10 mouse cellular contexts compared by ENCODE assay signal in the genomic region with DNA sequence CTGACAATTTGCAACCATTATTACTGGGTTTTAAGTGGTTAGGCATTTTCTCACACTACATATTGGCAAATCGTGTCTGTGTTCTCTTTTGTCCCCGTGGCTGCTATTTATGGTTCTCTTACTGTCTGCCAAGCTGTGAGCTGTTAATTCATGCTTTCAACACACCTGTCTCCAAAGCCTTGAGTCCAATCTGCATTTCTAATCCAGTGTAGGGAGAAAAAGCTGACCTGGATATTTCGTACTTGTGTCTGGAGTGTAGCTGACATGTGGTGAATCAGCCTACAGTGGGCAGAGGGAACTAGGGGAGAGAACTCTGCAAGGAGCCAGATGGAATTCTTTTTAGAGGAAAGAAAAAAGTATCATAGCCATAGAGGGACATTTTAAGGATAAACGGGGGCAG. TPM values are rescaled to one million over a fixed set of nuclear protein-coding genes. Genes with fewer than 3 reads are reported as not detected.
DNase-seq lines count a peak whose midpoint lies in the region; ATAC-seq and TF ChIP-seq lines count a peak whose summit lies in the region.
"Had no signal": no experiment of that assay in that cellular context is flagged by ENCODE, and none has a peak within 500 bp of the region (broad histone marks: within the 10 kb centered on the region; RNA-seq: fewer than 3 reads in every experiment).

No protein-coding gene starts in this region.

- H3K9me3 ChIP-seq in midbrain, embryonic 11.5 days (ENCODE audit: control insufficient read depth, low read length), result no peaks in the 10 kb centered on the region
- H3K9me3 ChIP-seq in midbrain, embryonic 10.5 days (replicated peaks), result no peaks in the 10 kb centered on the region
- no peaks in the 10 kb centered on the region for H3K9me3 ChIP-seq in heart, embryonic 14.5 days (ENCODE audit: control insufficient read depth, low read length)

- peak; percentile 85 for ATAC-seq in cerebellum, adult (ENCODE audit: insufficient number of reproducible peaks, low FRiP score, low TSS enrichment)
- no peak for ATAC-seq in midbrain, embryonic 11.5 days (ENCODE audit: low FRiP score)
- no peak for ATAC-seq in heart, embryonic 14.5 days (ENCODE audit: insufficient number of reproducible peaks, insufficient read depth, low FRiP score, low read depth)
- ATAC-seq in monocyte, adult 5-6 weeks (replicated peaks; ENCODE audit: insufficient number of reproducible peaks, low FRiP score, low TSS enrichment, poor library complexity, severe bottlenecking), result no peak

- no peak overlapping the region for H3K4me2 ChIP-seq in midbrain, embryonic 11.5 days
- H3K4me2 ChIP-seq in heart, embryonic 14.5 days (ENCODE audit: low read length), result peak overlapping the region; percentile 34; the same call in 1 of the 2 replicates
- H3K4me2 ChIP-seq: lung, embryonic 14.5 days had no signal

- no peaks in the 10 kb centered on the region for H3K4me1 ChIP-seq in midbrain, embryonic 11.5 days (ENCODE audit: control insufficient read depth, insufficient read depth, low read length)
- H3K4me1 ChIP-seq in midbrain, embryonic 10.5 days, result no peaks in the 10 kb centered on the region
- peaks cover 11 to 38% of the 10 kb centered on the region in 2 experiments for H3K4me1 ChIP-seq in heart, embryonic 14.5 days (ENCODE audit: control insufficient read depth in 2 of 2, insufficient read depth in 2 of 2, low read length in 2 of 2)
- H3K4me1 ChIP-seq in olfactory bulb, adult 2 months (ENCODE audit: control insufficient read depth, insufficient read depth, low read length), result peaks cover 14% of the 10 kb centered on the region

- TF ChIP-seq CTCF in olfactory bulb, adult 2 months (IDR thresholded peaks at IDR 0.05; ENCODE audit: insufficient read depth, low read depth, low read length), result no peak

- 87% methylated on average over 4 of the region's 4 CpGs for WGBS in midbrain, embryonic 11.5 days
- 90% methylated on average over 4 of the region's 4 CpGs for WGBS in midbrain, embryonic 10.5 days
- WGBS in heart, embryonic 14.5 days, result 32% methylated on average over 4 of the region's 4 CpGs
- WGBS in olfactory bulb, adult 2 months, result 22% methylated on average over 4 of the region's 4 CpGs

- no peak for TF ChIP-seq POLR2A in olfactory bulb, adult 2 months (IDR thresholded peaks at IDR 0.05; ENCODE audit: insufficient read depth, low read depth, low read length)

- no peak overlapping the region for H3K27ac ChIP-seq in midbrain, embryonic 11.5 days (ENCODE audit: low read depth, low read length)
- no peak overlapping the region for H3K27ac ChIP-seq in midbrain, embryonic 10.5 days (replicated peaks)
- peak overlapping the region in 1 of 2 experiments; percentile 55; a peak in 3 of 4 replicates for H3K27ac ChIP-seq in heart, embryonic 14.5 days (replicated peaks in 1 of 2; ENCODE audit: control insufficient read depth in 1 of 2, insufficient read depth in 1 of 2, low read depth in 2 of 2, low read length in 2 of 2)
- H3K27ac ChIP-seq in olfactory bulb, adult 2 months (ENCODE audit: insufficient read depth, low read depth, low read length), result peak overlapping the region; percentile 20; the same call in 1 of the 2 replicates

- H3K9ac ChIP-seq in midbrain, embryonic 11.5 days (ENCODE audit: low read length), result no peak overlapping the region
- no peak overlapping the region for H3K9ac ChIP-seq in heart, embryonic 14.5 days (ENCODE audit: low read length)
- H3K9ac ChIP-seq: lung, embryonic 14.5 days had no signal

- no peak for DNase-seq in cerebellum, postnatal 4 days (ENCODE audit: low spot score in 2 of 2)
- peak; percentile 45 for DNase-seq in midbrain, embryonic 11.5 days (ENCODE audit: low spot score, missing footprints)
- no peak for DNase-seq in midbrain, embryonic 10.5 days (ENCODE audit: low spot score)
- no peak for DNase-seq in adrenal gland, adult 2 months
- DNase-seq: adrenal gland, adult 8-10 months; lung, embryonic 14.5 days had no signal

- H3K27me3 ChIP-seq in midbrain, embryonic 11.5 days (ENCODE audit: control insufficient read depth, insufficient read depth, low read length), result no peaks in the 10 kb centered on the region
- H3K27me3 ChIP-seq in midbrain, embryonic 10.5 days (ENCODE audit: low read depth, poor library complexity, severe bottlenecking), result no peaks in the 10 kb centered on the region
- no peaks in the 10 kb centered on the region for H3K27me3 ChIP-seq in heart, embryonic 14.5 days (ENCODE audit: control insufficient read depth, insufficient read depth, low read length)

- H3K4me3 ChIP-seq in midbrain, embryonic 11.5 days (ENCODE audit: low read depth, low read length), result no peak overlapping the region
- H3K4me3 ChIP-seq in midbrain, embryonic 10.5 days, result no peak overlapping the region
- H3K4me3 ChIP-seq in heart, embryonic 14.5 days (ENCODE audit: control insufficient read depth in 1 of 2, insufficient read depth in 1 of 2, low read depth in 1 of 2, low read length in 2 of 2), result no peak overlapping the region
- H3K4me3 ChIP-seq in olfactory bulb, adult 2 months (ENCODE audit: insufficient read depth, low read depth, low read length), result no peak overlapping the region

- H3K36me3 ChIP-seq in midbrain, embryonic 11.5 days (ENCODE audit: control insufficient read depth, insufficient read depth, low read length), result no peaks in the 10 kb centered on the region
- no peaks in the 10 kb centered on the region for H3K36me3 ChIP-seq in midbrain, embryonic 10.5 days
- H3K36me3 ChIP-seq in heart, embryonic 14.5 days (ENCODE audit: control insufficient read depth, insufficient read depth, low read length), result no peaks in the 10 kb centered on the region

RNA-seq across cellular contexts. Expression of a gene that starts 35.0 kb away (rescaled TPM):
- polyA plus RNA-seq in midbrain, embryonic 11.5 days (2014; fragmentation: Nextera tagmentation; extraction: Ambion mirVana), result 32.1 and 34.0 TPM in 2 replicates
- 18.7 and 21.5 TPM in 2 replicates for polyA plus RNA-seq in midbrain, embryonic 10.5 days (2016; fragmentation: Nextera tagmentation; extraction: Ambion mirVana)
- polyA plus RNA-seq in heart, embryonic 14.5 days (2014; fragmentation: Nextera tagmentation; extraction: Ambion mirVana), result 32.0 and 34.4 TPM in 2 replicates
- not detected in 2 replicates for polyA plus RNA-seq in olfactory bulb, adult 2 months (2012; ENCODE audit: insufficient read depth, insufficient read length, low replicate concordance, missing spikeins)
- 42.0 to 93.3 TPM (median 51.2 TPM) in 3 replicates for total RNA-seq in monocyte, adult 5-6 weeks (2017)
- total RNA-seq in adrenal gland, adult 2 months (2021), result 1 to 10 TPM; 4.3 to 5.3 TPM
- polyA plus RNA-seq in adrenal gland, adult 2 months (2012; rRNA removed), result 0.94 and 1.2 TPM in 2 replicates
